Mouse (Mus musculus) v-Abl transformed pro-B cells (cell line): ENCODE measurements around the gene Pfkl.

Experiments used
- in situ Hi-C, 2 experiments: fragments of 400-800 bp; cut with MboI; formaldehyde crosslinking; loops; one replicate each; pipeline ENCODE4 v1.15.1; 2025; ENCODE audit not compliant: unreplicated experiment in 2 of 2

Gene Pfkl

DNA sequence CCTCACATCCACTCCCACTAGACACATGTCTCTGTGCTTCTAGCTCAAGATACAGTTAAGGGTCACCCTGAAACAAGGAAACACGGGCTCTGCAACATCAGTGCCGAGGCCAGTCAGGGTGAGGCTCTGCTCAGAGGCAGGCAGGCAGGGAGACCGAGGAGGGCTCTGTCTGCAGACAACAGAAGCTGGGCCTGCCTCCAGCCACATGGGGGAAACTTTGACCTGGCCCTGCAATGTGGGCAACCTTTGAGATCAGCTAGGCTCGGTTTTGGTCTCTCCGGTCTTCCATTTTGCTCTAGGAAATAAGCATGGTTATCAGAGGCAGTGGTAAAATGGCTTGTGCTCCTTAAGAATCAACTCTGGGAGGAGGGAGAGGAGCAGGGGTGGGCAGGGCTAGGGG is 6.5 kb upstream of the Pfkl start:
- in situ Hi-C loops, result loop anchor here (10.0 to 25.0 kb wide), 3 partner anchors 502 to 1671 kb away; partner anchors contain the start of genes Cdc34 (in 1 of the 2), Fam207a (in 1 of the 2), Gzmm (in 1 of the 2) and Syde1 (in 1 of the 2)

DNA sequence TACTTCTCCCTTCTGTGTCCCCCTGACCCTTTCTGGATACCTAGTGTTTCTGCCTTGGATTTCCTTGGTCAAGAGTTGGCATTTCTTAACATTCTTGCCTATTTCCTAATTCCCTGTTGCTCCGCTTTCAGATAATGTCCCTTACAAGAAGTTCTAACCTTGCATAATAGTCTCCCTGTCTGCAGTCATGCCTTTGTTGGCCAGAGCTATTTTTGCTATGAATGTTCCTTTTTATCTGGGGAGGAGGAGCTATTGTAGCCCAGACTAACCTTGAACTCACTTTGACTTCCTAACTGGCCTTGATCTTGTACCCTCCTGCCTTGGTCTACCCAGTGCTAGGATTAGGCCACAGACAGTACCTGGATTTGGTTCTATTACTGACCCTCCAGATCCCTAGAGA is 5.6 kb upstream of the Pfkl start:
- in situ Hi-C loops, result loop anchor here (10.0 to 25.0 kb wide), 3 partner anchors 501 to 1672 kb away; partner anchors contain the start of genes Cdc34 (in 1 of the 2), Fam207a (in 1 of the 2), Gzmm (in 1 of the 2) and Syde1 (in 1 of the 2)

DNA sequence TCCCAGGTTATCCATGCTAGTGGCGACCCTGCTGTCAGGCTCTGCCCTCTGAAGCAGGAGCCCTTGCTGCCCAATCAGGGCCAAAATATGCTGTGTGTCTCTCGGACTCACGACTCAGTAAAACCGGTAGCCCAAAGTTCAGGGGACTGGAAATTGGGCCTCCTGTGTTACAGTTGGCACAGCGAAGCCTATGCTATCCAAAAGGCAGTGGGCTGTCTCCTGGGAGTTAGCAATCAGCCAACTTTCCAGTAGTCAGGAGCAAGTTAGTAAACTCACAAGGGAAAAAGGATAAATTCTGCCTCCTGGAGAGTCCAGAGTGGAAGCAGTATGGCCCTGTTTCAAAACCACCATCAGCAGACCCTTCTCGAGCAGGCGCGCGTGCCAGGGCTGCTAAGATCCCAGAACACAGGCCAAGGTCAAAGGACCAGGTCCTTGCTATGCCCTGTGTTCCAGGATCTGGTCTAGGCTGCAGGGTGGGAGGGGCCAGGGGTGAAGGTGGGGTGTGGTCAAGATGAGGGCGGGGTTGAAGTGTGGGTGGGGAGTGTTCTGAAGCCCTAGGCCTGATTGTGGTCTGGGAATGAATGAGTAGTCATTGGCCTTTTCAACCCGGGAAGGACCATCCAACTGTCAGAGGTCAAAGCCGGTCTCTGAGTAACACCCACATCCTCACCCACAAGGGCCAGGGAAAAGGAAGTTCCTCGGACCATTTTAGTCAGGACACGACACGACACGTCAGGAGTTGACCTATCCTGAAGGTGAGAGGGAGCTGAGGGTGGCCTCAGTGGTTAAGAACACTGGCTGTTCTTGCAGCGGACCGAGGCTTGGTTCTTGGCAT is 3.0 kb upstream of the Pfkl start:
- in situ Hi-C loops, result loop anchor here (10.0 to 25.0 kb wide), 3 partner anchors 498 to 1674 kb away; partner anchors contain the start of genes Cdc34 (in 1 of the 2), Fam207a (in 1 of the 2), Gzmm (in 1 of the 2) and Syde1 (in 1 of the 2)

DNA sequence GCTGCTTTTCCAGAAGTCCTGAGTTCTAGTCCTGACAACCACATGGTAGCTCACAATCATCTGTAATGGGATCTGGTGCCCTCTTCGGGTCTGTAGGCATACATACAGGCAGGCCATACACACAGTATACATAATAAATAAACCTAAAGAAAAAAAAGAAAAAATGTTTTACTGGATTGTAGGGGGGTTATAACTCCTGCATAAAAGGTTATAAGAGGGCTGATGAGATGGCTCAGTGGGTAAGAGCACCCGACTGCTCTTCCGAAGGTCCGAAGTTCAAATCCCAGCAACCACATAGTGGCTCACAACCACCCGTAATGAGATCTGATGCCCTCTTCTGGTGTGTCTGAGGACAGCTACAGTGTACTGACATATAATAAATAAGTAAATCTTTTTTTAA is 1.2 kb upstream of the Pfkl start:
- in situ Hi-C loops, result loop anchor here (10.0 to 25.0 kb wide), 3 partner anchors 496 to 1676 kb away; partner anchors contain the start of genes Cdc34 (in 1 of the 2), Fam207a (in 1 of the 2), Gzmm (in 1 of the 2) and Syde1 (in 1 of the 2)

DNA sequence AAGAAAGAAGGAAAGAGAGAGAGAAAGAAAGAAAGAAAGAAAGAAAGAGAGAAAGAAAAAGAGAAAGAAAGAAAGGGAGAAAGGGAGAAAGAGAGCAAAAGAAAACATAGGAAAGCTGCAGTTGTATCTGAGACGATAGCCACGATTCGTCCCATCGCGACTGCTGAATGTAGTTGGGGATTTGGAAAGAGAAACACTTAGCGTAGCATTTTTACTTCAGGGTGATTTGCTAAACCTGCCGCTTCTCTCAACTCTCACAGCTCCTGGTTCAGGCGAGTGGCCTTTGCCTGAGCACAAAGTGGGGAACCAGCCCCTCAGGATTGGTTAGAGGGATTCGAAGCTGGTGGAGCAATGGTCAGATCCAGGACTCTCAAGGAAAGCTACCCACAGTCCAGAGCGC is 452 bp upstream of the Pfkl start:
- in situ Hi-C loops, result loop anchor here (10.0 to 25.0 kb wide), 3 partner anchors 496 to 1677 kb away; partner anchors contain the start of genes Cdc34 (in 1 of the 2), Fam207a (in 1 of the 2), Gzmm (in 1 of the 2) and Syde1 (in 1 of the 2)

DNA sequence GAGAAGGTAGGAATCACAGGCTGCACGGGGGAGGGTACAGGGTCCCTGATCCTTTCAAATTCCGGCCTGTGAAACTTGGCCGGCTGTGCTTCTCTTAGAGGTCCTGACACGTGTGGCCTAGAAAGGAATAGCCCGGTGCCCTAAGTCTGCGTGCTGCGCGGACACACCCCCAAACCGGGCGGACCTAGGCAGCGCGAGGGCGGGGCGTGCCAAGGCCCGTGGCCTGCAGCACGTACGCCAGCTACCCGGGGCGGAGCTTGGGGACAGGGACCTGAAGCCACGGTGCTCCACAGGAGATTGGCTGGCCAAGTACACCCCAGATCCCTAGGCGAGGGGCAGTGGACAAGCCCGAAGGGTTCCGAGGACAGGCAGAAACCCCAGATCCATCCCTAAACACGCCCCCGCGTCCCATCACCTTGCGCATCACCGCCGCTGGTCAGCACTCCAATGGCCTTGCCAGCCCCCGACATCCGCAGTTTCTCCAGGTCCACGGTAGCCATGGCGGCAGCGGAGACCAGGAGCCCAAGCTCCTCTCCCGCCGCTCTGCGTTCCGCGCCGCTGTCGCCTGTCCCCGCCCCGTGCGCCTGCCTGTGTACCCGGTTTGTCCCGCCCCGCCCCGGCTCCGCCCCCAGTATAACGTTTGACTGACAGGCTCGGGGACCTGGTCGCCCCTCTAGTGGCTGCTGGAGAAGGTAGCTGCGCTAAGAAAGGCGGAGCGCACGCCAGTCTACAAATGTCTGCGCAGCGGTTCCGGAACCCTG is 519 bp downstream of the Pfkl start:
- in situ Hi-C loops, result loop anchor here (25.0 kb wide), 2 partner anchors 578 to 1678 kb away; partner anchors contain the start of genes Cdc34 (in 1 of the 2), Gzmm (in 1 of the 2) and Syde1 (in 1 of the 2)

DNA sequence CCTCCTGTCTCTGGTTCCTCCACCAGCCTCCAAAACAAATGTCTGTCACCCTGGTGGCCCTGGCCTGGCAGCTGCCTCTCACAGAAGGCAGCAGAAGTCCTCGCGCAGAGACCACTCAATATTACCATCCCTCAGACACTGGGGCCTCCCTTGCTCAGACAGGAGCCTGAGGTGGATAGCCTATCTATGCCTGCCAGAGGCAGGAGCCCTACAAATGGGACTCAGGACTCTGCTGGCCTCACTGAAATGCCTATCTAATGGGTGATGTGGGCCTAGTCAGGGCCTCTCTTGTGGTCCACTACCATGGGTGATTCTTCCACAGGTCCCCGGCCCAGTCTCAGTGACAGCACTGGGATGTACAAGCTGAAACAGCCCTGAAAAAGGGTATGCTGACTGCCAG is 1.7 kb downstream of the Pfkl start:
- in situ Hi-C loops, result loop anchor here (25.0 kb wide), 2 partner anchors 579 to 1679 kb away; partner anchors contain the start of genes Cdc34 (in 1 of the 2), Gzmm (in 1 of the 2) and Syde1 (in 1 of the 2)

DNA sequence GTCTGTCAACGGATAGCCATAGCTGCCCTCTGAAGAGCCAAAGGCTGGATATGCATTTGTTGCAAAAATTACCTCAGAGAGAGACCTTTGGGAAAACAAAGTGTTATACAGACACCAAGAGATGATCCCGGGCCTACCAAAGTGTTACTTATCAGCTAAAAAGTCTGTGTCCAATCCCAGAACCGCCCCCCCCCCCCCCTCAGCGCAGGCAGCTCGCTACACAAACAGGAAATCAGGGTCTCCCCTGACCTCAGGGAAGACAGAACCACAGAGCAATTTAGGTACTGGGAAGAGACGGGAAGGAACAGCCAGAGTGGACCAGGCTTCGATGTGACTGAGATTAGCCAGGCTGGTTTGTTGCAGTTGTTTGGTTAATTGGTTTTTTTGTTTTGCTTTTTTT is 2.7 kb downstream of the Pfkl start:
- in situ Hi-C loops, result loop anchor here (25.0 kb wide), 2 partner anchors 580 to 1680 kb away; partner anchors contain the start of genes Cdc34 (in 1 of the 2), Gzmm (in 1 of the 2) and Syde1 (in 1 of the 2)

DNA sequence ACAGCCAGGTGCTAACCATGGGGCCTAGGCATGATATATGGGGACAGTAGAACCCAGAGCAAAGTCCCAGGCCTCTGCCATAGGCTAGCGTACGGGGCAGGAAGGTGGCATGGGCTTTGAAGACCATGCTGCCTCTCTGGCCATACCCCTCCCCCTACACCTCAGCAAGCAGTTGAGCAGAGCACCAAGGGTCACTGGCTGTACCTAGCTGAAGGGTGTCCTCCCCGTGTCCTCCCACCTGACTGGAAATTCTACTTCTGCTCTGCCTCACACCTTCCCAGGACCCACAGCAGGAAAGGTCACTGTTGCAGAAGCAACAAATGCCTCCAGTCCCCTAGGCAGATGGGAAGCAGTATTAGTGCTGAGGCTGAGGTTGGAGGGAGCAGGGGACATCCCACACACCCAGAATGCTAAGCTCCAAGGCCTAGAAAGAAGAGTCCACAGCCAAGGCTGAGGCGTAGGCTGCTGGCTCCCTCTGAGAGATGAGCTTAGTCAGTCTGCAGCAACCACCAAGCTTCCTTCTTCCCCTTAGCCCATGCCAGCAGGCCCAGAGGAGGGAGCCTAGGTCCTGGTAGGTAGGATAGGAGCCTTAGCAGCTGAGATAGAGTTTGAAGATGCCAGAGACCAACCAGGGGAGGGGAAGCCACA is 4.0 kb downstream of the Pfkl start:
- in situ Hi-C loops, result loop anchor here (25.0 kb wide), 2 partner anchors 581 to 1681 kb away; partner anchors contain the start of genes Cdc34 (in 1 of the 2), Gzmm (in 1 of the 2) and Syde1 (in 1 of the 2)

DNA sequence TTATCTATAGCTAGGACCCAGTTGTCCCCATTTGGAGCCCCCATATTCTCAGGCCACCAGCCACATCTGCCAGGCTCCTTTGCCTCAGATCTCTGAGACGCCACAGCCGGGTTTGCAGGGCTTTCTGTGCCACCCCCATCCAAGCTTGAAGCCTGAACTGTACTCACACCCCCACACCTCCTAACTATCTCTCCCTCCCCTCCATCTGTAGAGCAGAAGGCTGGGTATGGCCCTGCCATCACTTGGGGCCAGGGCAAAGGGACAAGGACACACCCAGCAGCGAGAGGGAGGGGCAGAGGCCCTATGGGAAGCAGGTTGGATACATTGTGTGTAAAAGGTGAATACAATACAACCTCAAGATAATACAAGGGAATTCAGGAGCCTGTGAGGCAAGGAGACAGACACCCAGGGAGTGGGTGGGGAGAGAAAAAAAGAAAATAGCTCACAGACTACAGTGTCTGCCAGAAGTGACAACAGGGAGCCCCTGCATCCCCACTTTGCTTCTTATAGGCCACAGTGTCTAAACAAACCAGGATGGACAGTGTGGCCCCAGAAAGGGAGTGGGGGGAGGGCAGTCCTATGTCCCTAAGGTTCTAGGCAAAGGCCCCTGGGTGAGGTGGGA is 5.3 kb downstream of the Pfkl start:
- in situ Hi-C loops, result loop anchor here (25.0 kb wide), 2 partner anchors 583 to 1683 kb away; partner anchors contain the start of genes Cdc34 (in 1 of the 2), Gzmm (in 1 of the 2) and Syde1 (in 1 of the 2)

DNA sequence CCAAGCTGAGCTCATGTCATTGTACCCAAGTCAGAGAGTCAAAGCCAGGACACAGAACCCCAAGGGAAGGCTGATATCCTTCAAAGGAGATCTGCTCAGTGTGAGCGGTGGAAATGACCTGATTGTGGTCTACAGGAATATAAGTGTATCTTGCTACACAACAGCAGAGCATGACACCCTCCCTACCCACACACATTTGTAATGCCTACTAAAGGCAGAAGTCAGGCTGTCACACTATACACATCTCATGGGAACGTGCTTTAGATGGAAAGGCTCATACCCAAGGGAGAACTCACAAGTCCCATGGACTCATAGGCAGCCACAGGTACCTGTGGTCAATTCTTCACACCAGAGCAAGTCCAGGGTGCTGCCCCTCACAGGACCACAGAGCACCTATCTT is 7.6 kb downstream of the Pfkl start:
- in situ Hi-C loops, result loop anchor here (25.0 kb wide), 2 partner anchors 585 to 1685 kb away; partner anchors contain the start of genes Cdc34 (in 1 of the 2), Gzmm (in 1 of the 2) and Syde1 (in 1 of the 2)

DNA sequence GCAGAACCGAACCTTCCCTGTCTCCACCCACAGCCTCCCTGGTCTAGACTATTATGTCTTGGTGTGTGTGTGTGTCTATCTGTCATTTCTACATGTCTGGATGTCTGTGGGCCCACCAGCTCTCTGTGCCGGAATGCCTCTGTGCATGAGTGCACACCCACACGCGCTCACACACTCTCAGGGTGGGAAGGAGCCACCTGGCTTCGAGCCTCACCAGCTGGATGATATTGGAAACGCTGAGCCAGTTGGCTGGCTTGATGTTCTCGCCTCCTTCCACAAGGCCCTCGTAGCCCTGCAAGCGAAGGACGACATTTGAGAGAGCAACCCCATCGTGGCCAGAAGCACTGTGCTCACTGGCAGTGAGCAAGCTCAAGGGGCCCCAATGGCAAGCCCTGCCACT is 8.1 kb downstream of the Pfkl start:
- in situ Hi-C loops, result loop anchor here (25.0 kb wide), 2 partner anchors 586 to 1686 kb away; partner anchors contain the start of genes Cdc34 (in 1 of the 2), Gzmm (in 1 of the 2) and Syde1 (in 1 of the 2)

DNA sequence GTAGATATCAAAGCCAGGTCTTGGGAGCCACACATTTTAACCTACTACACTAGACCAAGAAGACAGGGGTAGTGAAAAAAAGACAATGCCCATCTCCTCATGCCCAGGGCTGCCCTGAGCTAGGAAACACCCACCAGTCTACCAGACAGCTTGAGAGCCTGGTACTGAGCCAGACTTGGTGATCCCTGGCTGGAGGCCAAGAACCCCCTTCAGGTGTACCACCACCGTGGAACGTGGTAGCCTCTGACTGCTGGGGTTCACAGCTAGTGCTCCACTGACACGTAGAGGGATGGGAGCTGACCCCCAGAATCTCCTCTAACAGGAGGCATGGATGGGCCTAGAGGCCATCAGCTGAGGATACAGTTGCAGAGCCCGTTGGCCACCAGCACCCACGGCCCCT is 9.7 kb downstream of the Pfkl start:
- in situ Hi-C loops, result loop anchor here (25.0 kb wide), 2 partner anchors 587 to 1687 kb away; partner anchors contain the start of genes Cdc34 (in 1 of the 2), Gzmm (in 1 of the 2) and Syde1 (in 1 of the 2)

DNA sequence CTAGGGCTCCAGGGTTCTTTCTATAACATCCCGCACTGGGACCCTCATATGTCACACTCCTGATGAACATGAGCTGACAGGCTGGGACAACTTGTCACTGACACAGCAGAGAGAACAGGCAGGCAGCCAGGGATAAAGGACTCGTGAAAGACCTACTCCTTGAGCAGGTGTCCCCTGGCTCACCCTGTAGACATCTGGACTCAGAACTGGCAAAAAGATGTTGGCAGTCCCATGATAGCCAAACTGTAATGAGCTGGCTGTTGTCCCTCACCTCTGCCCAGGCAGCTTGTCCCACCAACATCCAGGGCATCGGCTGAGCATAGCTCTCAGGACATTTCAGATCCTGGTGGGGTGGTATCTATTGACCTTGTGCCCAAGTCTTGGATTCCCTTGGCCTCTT is 14.2 kb downstream of the Pfkl start:
- in situ Hi-C loops, result no loop called here

DNA sequence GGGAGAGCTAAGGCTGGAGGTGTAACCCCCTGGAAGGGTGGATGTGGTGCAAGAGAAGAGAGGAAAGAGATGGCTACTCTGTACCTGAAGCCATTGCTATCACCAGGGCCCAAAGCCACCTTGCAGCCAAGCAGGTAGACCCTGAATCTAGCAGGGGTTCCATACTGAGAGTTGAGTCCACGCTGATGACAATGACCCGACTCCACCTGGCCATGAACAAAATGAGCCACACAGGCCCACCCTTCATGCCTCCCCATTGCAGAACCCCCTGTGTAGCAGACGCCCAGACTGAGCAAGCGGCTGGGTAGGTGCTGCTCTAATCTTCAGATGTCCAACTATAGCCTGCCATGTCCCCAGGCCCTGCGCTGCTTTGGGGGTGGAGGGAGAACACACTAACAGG is 24.1 kb downstream of the Pfkl start:
- in situ Hi-C loops, result loop anchor here (5.0 kb wide), 2 partner anchors 42 to 177 kb away; no protein-coding TSS in a partner anchor

DNA sequence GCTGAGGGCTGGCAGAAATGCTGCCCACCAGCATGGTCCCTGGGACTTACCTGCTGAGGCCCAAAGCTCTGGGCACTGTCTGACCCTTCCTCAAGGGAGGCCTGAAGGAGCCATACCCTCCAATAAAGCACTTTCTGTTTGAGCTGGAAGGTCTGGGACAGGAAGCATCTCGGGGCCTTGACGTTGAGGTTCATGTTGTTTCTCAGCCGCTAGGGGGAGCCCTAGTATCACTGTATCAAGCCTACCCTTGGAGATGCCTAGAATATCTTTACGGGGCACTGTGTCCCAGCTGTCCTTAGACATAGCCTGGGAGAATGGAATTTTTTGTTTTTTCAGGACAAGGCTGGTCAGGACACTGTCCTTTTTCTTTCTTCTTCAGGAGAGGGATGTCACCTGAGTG is 25.2 kb downstream of the Pfkl start:
- in situ Hi-C loops, result loop anchor here (5.0 kb wide), 2 partner anchors 43 to 178 kb away; no protein-coding TSS in a partner anchor

DNA sequence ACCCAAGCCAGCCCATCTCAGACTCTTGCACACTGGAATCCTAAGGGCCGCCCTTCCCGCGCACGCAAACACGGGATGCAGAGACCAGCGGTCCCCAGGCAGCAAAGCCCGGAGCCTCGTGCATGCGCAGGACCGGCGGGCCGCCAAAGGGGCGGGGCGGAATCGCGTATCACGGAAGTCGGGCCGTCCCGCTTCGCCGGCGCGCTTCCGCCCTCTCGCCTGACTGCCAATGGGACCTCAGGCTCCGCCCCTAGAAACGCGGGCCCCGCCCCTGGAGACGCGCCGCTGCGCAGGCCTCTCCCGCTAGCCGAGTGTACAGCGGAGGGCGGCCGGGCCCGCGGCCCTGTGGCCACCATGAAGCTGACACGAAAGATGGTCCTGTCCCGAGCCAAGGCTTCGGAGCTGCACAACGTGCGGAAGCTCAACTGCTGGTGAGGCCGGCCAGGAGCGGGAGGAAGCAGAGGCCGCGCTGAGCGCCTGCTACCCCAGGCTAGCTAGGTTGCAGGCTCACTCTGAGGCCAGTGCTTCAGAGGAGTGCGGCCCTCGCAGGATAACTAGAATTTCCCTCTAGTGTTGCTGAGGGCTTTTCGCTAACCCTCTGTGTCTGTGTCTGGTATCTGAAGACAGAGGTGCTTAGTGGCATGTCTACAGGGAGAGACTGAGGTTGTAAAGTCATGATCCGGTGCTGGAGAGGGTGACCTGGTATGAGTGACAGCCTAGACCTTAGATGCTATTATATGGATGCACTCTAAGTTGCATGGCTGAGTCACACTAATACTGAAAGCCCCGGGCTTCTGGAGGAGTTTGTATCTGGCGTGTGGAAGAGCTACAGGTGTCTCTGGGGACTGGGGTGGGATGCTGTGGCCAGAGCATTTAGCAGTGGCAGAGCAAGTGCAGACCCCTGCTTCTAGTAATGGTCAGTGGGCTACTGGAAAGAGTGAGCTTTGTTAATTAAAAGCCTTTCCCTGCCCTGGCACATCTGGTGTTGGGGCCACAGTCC is 31.2 kb downstream of the Pfkl start, which contains the start of gene 1810043G02Rik:
TSS of gene 1810043G02Rik (plus strand) at position 174 of the 1,000 bp plus-strand sequence.
- in situ Hi-C loops, result loop anchor here in 1 of 2 experiments (10.0 kb wide), 1 partner anchor 354 kb away; the partner anchor contains the start of gene Ube2g2
